Mouse (Mus musculus) embryonic facial prominence, embryonic 10.5 days (tissue): ENCODE data around the gene C530008M17Rik. TPM values are rescaled to one million over a fixed set of nuclear protein-coding genes. Genes with fewer than 3 reads are reported as not detected.

Experiments used
- DNase-seq: peaks from one replicate; pipeline ENCODE4 v3.0.0-alpha.2; 2017; ENCODE audit warnings: low spot score
- H3K27ac ChIP-seq: fragments of 300-500 bp; sonication (generic); replicated peaks from 2 replicates; pipeline ENCODE4 v1.5.1; 2016; ENCODE audit warnings: mild to moderate bottlenecking
- H3K27me3 ChIP-seq: fragments of 300-500 bp; sonication (generic); replicated peaks from 2 replicates; pipeline ENCODE4 v1.6.1; 2016; ENCODE audit warnings: low read depth, mild to moderate bottlenecking; ENCODE audit not compliant: poor library complexity, severe bottlenecking
- H3K36me3 ChIP-seq: fragments of 300-500 bp; sonication (generic); replicated peaks from 2 replicates; pipeline ENCODE4 v1.6.1; 2016; ENCODE audit warnings: mild to moderate bottlenecking, moderate library complexity
- H3K4me1 ChIP-seq: fragments of 300-500 bp; sonication (generic); 2 replicates; pipeline ENCODE4 v1.6.1; 2016
- H3K4me3 ChIP-seq: fragments of 300-500 bp; sonication (generic); 2 replicates; pipeline ENCODE4 v1.5.1; 2016; ENCODE audit warnings: mild to moderate bottlenecking, moderate library complexity
- H3K9me3 ChIP-seq: fragments of 300-500 bp; sonication (generic); 2 replicates; pipeline ENCODE4 v1.6.1; 2016; ENCODE audit warnings: mild to moderate bottlenecking
- WGBS: fragments of 180-500 bp; shearing (Covaris S2); methylation state at CpG from one replicate; pipeline ENCODE4 v1.1.7; 2016; 5-methylcytosine and 5-hydroxymethylcytosine counted together
- polyA plus RNA-seq: library from polyadenylated mRNA; unstranded; fragments of >200 nt; fragmentation: Nextera tagmentation; extraction: Ambion mirVana; gene quantifications from 2 replicates; pipeline ENCODE4 v1.2.1, GENCODE M21; 2016

Gene C530008M17Rik
- polyA plus RNA-seq, 1 experiment from 2014 or later: 33.4 TPM

DNA sequence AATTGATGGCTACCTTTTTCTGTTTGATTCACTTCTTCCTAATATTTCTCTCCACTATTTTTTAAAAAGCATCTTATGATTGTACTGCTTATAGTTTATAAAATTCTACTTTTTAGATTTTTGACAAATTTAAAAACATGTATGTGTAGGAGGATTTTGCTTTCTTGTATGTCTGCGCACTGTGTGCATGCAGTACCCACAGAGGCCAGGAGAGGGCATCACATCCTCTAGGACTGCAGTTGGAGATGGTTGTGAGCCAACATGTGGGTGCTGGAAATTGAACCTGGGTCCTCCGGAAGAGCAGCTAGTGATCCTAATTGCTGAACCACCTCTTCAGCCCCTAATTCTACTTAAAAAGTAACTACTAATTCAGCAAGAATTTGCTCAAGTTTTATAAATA, 68.6 kb downstream of the C530008M17Rik start:
- Histone ChIP-seq H3K4me3 (no peak overlapping the region), H3K9me3 (peaks cover 16% of the 10 kb centered on the region), H3K27ac (no peak overlapping the region), H3K4me1 (no peaks in the 10 kb centered on the region), H3K36me3 (peaks cover 70% of the 10 kb centered on the region), H3K27me3 (no peaks in the 10 kb centered on the region)
- no peak for DNase-seq
- 92% methylated on average over 2 of the region's 2 CpGs for WGBS

DNA sequence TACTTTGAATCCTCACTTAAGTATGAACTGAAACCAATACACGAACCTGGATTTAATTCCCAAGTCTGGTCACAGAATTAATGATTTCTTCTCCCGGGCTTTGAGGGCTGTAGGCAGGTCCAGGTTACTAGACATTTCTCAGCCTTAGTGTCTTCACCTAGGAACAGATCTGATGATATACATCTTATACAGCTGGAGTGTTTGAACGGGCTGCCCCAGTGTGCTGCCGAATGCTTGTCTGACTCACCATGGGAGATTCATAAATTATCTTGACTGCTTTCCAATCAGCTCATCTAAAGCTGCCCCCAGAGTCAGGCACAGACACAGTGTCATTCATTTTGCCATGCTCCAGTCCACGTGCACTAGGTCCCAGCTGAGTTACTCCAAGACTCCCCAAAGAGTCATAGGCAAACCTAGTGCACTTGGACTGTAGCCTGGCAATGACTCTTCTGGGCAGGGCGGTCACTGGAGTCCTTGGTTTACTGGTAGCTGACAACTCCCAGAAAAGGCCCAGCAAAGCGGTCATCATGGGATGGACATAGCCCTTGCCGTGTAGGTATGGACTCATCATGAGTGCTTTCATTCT, 70.3 kb downstream of the C530008M17Rik start:
- no peaks in the 10 kb centered on the region for H3K4me1 ChIP-seq
- DNase-seq: no peak
- no peak overlapping the region for H3K27ac ChIP-seq
- no peak overlapping the region for H3K4me3 ChIP-seq
- WGBS: 95% methylated on average over 8 of the region's 8 CpGs
- H3K27me3 ChIP-seq: no peaks in the 10 kb centered on the region
- peaks cover 70% of the 10 kb centered on the region for H3K36me3 ChIP-seq
- H3K9me3 ChIP-seq: peaks cover 16% of the 10 kb centered on the region

DNA sequence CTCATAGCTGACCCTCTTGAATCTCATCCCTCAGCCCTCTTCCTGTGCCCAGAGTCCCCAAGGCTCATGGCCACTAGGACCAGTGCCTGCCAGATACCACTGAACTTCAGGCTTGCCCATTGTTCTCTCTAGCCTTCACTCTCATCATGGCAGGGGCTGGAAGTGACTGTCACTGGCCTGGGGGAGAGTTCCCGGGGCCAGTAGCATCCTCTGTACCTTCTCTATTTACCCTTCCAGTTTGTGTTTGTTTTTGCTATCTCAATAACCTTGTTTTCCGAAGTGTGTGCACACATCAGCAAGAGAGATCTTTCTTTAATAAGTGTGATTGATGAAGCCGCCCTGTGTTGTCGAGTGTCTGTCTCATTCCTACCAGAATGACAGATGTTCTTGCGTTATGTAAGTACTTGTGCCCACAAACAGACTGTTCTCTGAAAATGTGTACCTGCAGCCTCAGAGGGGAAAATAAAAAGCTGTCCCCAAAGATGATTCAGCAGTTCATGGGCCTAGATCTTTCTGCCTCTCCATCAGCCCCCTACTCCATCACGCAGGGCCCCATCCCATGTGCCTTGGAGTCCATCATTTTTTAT, 76.8 kb downstream of the C530008M17Rik start:
- H3K27ac ChIP-seq: no peak overlapping the region
- WGBS: 90% methylated on average over 6 of the region's 6 CpGs
- DNase-seq: no peak
- H3K9me3 ChIP-seq: no peaks in the 10 kb centered on the region
- H3K36me3 ChIP-seq: peaks cover 24% of the 10 kb centered on the region
- no peak overlapping the region for H3K4me3 ChIP-seq
- no peaks in the 10 kb centered on the region for H3K4me1 ChIP-seq
- H3K27me3 ChIP-seq: no peaks in the 10 kb centered on the region

DNA sequence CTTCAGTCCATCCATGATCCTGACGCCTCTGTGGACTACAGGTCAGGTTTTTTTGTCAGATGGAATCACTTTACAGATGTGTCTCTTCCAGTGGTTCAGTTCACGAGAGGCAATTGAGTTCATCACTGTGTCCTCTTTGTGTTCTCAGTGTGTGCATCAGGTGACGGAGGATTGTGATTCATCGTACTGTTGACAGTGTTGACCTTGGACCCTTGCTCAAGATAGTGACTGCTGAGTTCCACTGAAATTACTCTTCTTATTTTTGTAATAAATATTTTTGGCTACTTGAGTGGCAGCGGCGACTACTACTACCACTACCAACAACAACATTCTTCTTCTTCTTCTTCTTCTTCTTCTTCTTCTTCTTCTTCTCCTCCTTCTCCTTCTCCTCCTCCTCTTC, 85.2 kb downstream of the C530008M17Rik start:
- no peaks in the 10 kb centered on the region for H3K4me1 ChIP-seq
- H3K27ac ChIP-seq: no peak overlapping the region
- no peak for DNase-seq
- WGBS: 95% methylated on average over 6 of the region's 6 CpGs
- H3K27me3 ChIP-seq: no peaks in the 10 kb centered on the region
- H3K36me3 ChIP-seq: peaks cover 53% of the 10 kb centered on the region
- no peaks in the 10 kb centered on the region for H3K9me3 ChIP-seq
- no peak overlapping the region for H3K4me3 ChIP-seq

DNA sequence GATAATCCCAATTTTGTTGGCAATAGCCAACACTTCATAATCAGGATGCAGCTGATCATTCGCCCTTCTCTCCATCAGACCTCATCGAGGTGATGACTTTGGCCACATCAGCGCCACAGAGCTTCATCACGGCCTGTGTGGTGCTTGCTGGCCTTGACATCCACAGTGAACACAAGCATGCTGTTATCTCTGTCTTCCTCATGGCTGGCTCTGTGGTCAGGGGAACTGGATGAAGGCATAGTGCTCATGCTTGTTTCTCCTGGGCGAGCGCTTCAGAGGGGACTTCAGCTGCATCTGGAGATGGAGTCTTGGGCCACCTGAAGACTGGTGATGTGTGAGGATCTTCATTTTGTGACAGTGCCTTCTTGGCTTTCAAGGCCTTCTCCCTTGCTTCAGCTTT, 85.8 kb downstream of the C530008M17Rik start:
- 95% methylated on average over 6 of the region's 6 CpGs for WGBS
- Histone ChIP-seq H3K36me3 (peaks cover 51% of the 10 kb centered on the region), H3K4me1 (no peaks in the 10 kb centered on the region)

DNA sequence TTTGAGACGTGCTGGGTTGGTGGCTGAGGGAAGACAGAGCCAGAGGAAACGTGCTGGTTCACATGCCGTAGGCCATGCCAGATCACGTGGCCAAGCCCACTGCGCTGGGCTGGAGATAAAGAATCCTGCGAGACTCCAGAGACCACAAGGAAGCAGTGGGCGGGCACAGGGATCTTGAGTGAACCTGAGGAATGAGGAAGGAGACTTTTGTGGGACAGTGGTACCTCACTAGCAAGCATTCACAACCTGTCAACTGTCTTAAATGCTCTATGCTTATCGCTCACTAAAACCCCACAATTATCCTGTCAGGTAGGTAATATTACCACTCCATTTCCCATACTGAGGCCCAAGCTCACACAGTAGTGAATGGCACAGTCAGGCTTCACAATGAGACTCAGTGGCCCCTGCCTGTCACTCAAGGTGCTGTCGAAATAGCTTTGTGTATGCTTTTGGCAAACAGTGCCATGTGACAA, 88.5 kb downstream of the C530008M17Rik start:
- DNase-seq: peak; percentile 42
- Histone ChIP-seq H3K27ac (no peak overlapping the region), H3K27me3 (no peaks in the 10 kb centered on the region), H3K9me3 (no peaks in the 10 kb centered on the region), H3K4me3 (no peak overlapping the region), H3K36me3 (peaks cover 40% of the 10 kb centered on the region), H3K4me1 (no peaks in the 10 kb centered on the region; the same call in 1 of the 2 replicates)
- 85% methylated on average over 9 of the region's 9 CpGs for WGBS

More for the DNA sequence above, 85.8 kb downstream of the C530008M17Rik start:
- no peaks in the 10 kb centered on the region for H3K9me3 ChIP-seq
- H3K27ac ChIP-seq: no peak overlapping the region
- no peaks in the 10 kb centered on the region for H3K27me3 ChIP-seq
- no peak overlapping the region for H3K4me3 ChIP-seq
- DNase-seq: no peak

DNA sequence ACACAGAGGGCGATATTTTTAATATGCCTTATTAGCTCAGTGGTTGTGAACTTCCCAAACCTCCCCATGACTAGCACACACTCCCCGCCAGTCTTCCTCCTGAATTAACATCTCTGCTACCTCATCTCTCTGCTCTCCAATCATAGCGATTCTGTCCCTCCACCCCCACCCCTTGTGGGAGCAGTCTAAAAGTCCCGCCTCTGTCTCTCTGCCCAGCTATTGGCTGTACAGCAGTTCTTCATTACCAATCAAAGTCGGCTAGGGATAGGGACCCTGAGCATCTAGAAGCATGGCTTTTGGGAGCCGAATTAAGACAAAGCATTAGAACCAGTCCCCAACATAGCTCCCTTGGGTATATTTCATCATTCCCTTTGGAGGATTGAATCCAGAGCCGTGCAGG, 91.5 kb downstream of the C530008M17Rik start:
- Histone ChIP-seq H3K9me3 (no peaks in the 10 kb centered on the region), H3K4me3 (no peak overlapping the region), H3K27me3 (no peaks in the 10 kb centered on the region), H3K27ac (no peak overlapping the region), H3K4me1 (no peaks in the 10 kb centered on the region; the same call in 1 of the 2 replicates), H3K36me3 (peaks cover 16% of the 10 kb centered on the region)
- WGBS: 64% methylated on average over 7 of the region's 7 CpGs
- DNase-seq: peak; percentile 12

DNA sequence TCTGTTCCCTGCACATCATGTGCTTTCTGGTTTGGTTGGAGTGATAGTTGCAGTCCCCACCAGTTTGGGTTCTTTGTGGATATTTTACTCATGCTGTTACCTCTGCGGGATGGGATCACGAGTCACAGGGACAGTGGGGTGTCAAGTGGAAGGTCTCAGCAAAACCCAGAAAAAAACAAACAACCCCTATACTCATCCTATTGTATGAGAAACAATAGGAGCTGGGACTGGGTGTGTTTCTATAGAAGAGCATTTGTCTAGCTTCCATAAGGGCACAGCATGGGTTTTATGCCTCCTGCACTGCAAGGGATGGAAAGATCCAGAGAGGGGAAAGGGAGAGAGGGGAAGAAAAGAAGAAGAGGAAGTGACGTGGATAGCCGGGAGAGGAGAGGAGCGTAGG, 96.0 kb downstream of the C530008M17Rik start:
- DNase-seq: no peak
- Histone ChIP-seq H3K4me3 (no peak overlapping the region), H3K4me1 (no peaks in the 10 kb centered on the region; the same call in 1 of the 2 replicates), H3K9me3 (no peaks in the 10 kb centered on the region), H3K27ac (no peak overlapping the region), H3K36me3 (no peaks in the 10 kb centered on the region), H3K27me3 (no peaks in the 10 kb centered on the region)
- 67% methylated on average over 5 of the region's 5 CpGs for WGBS

DNA sequence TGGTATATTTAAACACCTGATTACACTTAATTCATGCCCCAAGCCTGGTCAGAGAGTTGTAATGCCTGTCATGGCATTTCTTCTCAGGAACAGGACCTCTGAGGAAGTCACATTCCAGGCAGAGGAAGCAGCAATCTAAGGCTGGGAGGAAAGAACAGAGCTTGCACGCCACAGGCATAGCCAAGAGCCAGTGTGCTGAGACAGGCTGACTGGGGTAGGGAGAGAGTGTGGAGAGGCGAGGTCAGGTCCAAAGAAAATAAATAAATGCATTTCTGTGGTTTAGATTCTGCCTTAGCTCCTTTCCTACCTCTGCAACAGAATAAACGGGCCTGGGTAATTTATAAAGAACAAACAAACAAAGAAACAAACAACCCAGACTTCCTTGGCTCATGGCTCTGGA, 104.0 kb downstream of the C530008M17Rik start:
- Histone ChIP-seq H3K4me1 (peaks cover 62% of the 10 kb centered on the region), H3K36me3 (peaks cover 23% of the 10 kb centered on the region), H3K27ac (peak overlapping the region; percentile 19; the same call in 1 of the 2 replicates), H3K4me3 (no peak overlapping the region), H3K27me3 (no peaks in the 10 kb centered on the region), H3K9me3 (no peaks in the 10 kb centered on the region)
- no peak for DNase-seq
- 67% methylated on average over 3 of the region's 3 CpGs for WGBS

DNA sequence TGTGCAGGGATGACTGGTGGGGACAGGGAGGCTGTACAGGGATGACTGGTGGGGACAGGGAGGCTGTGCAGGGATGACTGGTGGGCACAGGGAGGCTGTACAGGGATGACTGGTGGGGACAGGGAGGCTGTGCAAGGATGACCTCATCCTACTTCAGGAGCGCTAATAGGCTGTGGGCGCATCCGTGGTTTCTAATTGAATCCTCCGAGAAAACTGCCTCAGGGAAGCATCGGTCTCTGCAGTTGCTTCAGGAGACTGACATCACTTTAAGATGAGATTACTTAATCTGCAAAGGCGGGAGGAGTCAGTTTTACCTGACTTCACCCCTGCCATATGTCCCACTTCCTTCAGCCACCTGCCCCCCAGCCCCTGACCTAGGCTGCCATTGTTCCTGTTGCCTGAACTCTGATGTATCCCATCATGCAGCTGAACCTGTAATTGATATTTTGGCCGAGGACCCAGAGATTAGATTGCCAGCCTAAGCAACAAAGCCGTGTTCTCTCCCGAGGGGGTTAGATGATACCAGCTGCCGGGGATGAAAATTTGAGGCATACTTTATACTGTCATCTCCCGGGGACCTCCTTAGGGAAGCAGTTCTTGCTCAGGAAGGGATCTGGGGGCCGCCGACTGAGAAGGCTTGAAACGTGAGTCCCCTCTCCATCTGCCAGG, 105.9 kb downstream of the C530008M17Rik start:
- Histone ChIP-seq H3K4me3 (no peak overlapping the region), H3K27me3 (no peaks in the 10 kb centered on the region), H3K36me3 (peaks cover 41% of the 10 kb centered on the region), H3K9me3 (peaks cover 6% of the 10 kb centered on the region; the same call in 1 of the 2 replicates), H3K4me1 (peaks cover 62% of the 10 kb centered on the region), H3K27ac (peak overlapping the region; percentile 74)
- WGBS: 59% methylated on average over 14 of the region's 14 CpGs
- DNase-seq: peak; percentile 20

DNA sequence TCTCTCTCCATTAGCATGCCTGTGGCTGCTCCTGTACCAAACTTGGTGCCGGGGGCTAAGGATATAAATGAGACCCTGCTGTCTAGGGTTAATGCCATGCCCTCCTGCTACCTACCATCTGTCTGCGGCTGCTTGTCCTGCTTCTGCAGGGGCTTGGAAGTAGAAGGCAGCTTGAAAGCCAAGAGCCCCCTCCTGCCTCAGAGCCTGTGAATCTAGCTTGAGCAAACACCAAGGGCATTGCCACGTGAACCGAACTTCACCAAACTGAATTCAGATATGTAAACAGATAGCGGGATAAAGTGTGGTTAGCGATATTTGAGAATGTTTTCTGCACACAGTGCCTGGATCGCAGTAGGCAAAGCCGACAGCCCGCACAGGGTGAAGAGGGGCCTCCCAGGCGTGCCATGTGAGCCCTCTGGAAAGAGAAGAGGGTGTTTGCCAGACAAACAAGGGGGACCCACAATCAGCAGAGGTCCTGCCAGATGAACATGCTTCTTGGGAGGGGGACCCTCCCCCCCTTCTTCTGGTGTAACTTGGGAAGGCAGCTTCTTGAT, 106.9 kb downstream of the C530008M17Rik start:
- Histone ChIP-seq H3K27ac (peak overlapping the region; percentile 74), H3K36me3 (peaks cover 52% of the 10 kb centered on the region), H3K4me1 (peaks cover 62% of the 10 kb centered on the region), H3K9me3 (peaks cover 6% of the 10 kb centered on the region; the same call in 1 of the 2 replicates), H3K4me3 (peak overlapping the region; percentile 29; the same call in 1 of the 2 replicates), H3K27me3 (no peaks in the 10 kb centered on the region)
- peak; percentile 42 for DNase-seq
- 58% methylated on average over 10 of the region's 10 CpGs for WGBS

DNA sequence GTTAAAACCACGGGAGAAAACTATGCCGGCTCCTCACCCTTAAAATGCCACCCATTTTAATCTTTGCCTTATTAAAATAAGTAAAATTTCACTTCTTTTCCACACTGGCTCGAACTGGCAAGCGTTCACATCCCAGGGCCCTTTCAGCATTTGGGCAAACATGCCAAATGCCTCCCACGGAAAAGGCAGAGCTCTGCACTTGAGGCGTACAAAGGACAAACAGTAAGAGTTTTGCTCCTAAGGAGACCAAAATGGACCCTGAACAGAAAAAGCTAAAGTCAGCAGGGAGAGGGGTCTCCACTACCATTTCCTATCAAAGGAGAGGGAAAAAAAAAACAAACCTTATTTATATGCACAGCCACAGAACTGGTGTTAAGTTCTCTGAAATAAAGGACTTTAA, 107.4 kb downstream of the C530008M17Rik start:
- no peak for DNase-seq
- Histone ChIP-seq H3K27ac (peak overlapping the region; percentile 74), H3K36me3 (peaks cover 55% of the 10 kb centered on the region), H3K9me3 (peaks cover 6% of the 10 kb centered on the region; the same call in 1 of the 2 replicates), H3K4me1 (peaks cover 58% of the 10 kb centered on the region), H3K27me3 (no peaks in the 10 kb centered on the region), H3K4me3 (no peak overlapping the region)
- WGBS: 75% methylated on average over 6 of the region's 6 CpGs
